Mouse (Mus musculus) left cerebral cortex, adult 18-20 months (tissue): ENCODE measurements at regions not wholly inside any gene's neighbourhood (a gene's known extent, or its start where the extent isn't known, plus 50 kb on each side); places are given as distances from the start of the nearest gene placed in this dataset.
"Not testable (repeated sequence)": the region's sequence is repeated elsewhere in the genome, so short reads cannot be mapped to it uniquely, and the experiment has no call there.

Experiments used
- DNase-seq, 2 experiments: peaks; one replicate each; pipeline ENCODE4 v3.0.0; 2021 to 2022; ENCODE audit warnings: low spot score in 2 of 2, mixed read lengths in 1 of 2

- DNase-seq = no peak
Observed at GRCm38 (mm10) chr2:114454901-114455300, 199.9 kb downstream of the Dph6 start.

- no peak for DNase-seq
Observed at GRCm38 (mm10) chr2:114450185-114450584, 204.6 kb downstream of the Dph6 start.

GRCm38 (mm10) chr2:114443801-114444200, 211.0 kb downstream of the Dph6 start:
- no peak for DNase-seq

- DNase-seq = no peak
Observed at GRCm38 (mm10) chr2:114440943-114441342, 213.8 kb downstream of the Dph6 start.

- peak in 1 of 2 experiments; percentile 3 for DNase-seq
Observed at GRCm38 (mm10) chr2:114439668-114440067, 215.1 kb downstream of the Dph6 start.

GRCm38 (mm10) chr2:114438048-114438447, 216.7 kb downstream of the Dph6 start:
- no peak for DNase-seq

- peak; percentile 2 to 7 for DNase-seq
Observed at GRCm38 (mm10) chr2:114427426-114428157, 226.3 kb upstream of the Zfp770 start.

- no peak for DNase-seq
Observed at GRCm38 (mm10) chr2:114419346-114419745, 218.1 kb upstream of the Zfp770 start.

- no peak for DNase-seq
Observed at GRCm38 (mm10) chr2:114413013-114413412, 211.7 kb upstream of the Zfp770 start.

GRCm38 (mm10) chr2:114411940-114412715, 210.9 kb upstream of the Zfp770 start:
- no peak for DNase-seq

GRCm38 (mm10) chr2:114410717-114411116, 209.4 kb upstream of the Zfp770 start:
- DNase-seq = no peak

- DNase-seq = no peak
Observed at GRCm38 (mm10) chr2:114409542-114409941, 208.3 kb upstream of the Zfp770 start.

GRCm38 (mm10) chr2:114407408-114407807, 206.1 kb upstream of the Zfp770 start:
- DNase-seq = no peak

- DNase-seq = no peak
Observed at GRCm38 (mm10) chr2:114384566-114384965, 183.3 kb upstream of the Zfp770 start.

GRCm38 (mm10) chr2:114378844-114379533, 177.7 kb upstream of the Zfp770 start:
- DNase-seq = no peak

GRCm38 (mm10) chr2:114373476-114373875, 172.2 kb upstream of the Zfp770 start:
- DNase-seq = no peak

- not testable (repeated sequence) for DNase-seq
Observed at GRCm38 (mm10) chr2:114353876-114354275, 152.6 kb upstream of the Zfp770 start.

- DNase-seq = peak in 1 of 2 experiments; percentile 2
Observed at GRCm38 (mm10) chr2:114340578-114341293, 139.5 kb upstream of the Zfp770 start.

- no peak for DNase-seq
Observed at GRCm38 (mm10) chr2:114301746-114302145, 100.5 kb upstream of the Zfp770 start.

GRCm38 (mm10) chr2:114295110-114295509, 93.8 kb upstream of the Zfp770 start:
- DNase-seq = no peak

GRCm38 (mm10) chr2:114291387-114291786, 90.1 kb upstream of the Zfp770 start:
- no peak for DNase-seq
